Mouse (Mus musculus): ENCODE results near the gene Ccdc24.

Ccdc24 gene

DNA sequence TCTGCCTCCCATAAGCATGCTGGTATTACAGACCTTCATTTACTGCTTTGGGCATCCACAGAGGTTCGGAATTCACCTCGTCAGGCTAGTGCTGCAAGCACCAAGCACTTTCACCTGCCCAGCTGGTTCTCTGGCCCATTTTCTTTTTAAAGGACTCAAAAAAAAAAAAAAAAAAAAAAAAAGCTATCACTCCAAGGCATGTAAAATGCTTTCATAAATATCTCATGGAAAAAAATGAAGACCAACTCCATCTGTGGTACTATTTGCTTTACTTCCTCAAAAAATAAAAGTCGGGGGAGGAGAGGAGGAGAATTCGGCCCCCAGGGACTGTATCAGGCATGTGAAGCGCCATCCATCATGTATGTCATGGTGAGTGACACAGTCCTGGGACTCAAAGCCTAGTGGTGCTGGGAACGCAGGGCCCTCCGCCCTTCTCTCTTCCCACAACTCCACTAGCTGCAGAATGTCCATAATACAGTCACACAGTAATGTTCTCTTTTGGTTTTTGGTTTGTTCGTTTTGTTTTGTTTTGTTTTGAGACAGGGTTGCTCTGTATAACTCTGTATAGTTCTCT is 43.7 kb downstream of the Ccdc24 start:
- DNase-seq = no peak

DNA sequence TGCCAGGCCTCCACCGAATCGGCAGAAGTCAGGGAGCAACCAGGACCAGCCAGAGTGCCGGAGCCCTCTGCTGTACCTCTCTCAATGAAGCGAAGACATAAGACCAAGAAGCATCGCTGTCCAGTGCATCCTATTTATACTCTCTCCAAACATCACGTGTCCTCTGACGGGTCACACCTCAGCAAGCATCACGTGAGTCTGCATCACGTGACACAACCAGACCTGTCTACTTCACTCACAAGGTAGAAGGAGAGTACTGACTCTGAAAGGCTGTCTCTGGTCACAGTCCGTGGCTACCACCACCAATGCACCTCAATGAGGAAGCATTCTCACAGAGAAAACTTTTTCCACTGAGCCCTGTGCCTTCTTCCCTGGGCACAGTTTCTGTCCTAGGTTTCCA is 54.3 kb downstream of the Ccdc24 start:
- DNase-seq = no peak

DNA sequence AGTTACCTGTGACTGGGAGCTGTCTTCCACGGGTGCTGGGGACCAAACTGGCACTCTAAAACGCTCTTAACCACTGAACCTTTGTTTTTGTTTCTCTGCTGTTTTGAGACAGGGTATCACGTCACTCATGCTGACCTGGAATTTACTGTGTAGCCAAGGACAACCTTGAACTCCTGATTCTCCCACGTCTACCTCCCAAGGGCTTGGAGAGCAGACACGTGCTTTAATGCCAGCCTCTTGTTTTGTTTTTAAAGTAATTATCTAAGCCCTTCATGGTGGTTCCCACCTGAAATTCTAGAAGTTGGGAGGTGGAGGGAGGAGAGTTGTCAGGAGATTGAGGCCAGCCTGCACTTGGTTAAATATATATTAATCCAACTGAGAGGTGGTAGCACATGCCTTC is 55.6 kb downstream of the Ccdc24 start:
- no peak for DNase-seq

Data from cerebellum, postnatal 36 days (tissue).